Mouse (Mus musculus) embryonic facial prominence, embryonic 14.5 days (tissue): ENCODE data around the gene Vdr. TPM values are rescaled to one million over a fixed set of nuclear protein-coding genes. Genes with fewer than 3 reads are reported as not detected.
"Not testable (repeated sequence)": the region's sequence is repeated elsewhere in the genome, so short reads cannot be mapped to it uniquely, and the experiment has no call there.

Experiments used
- ATAC-seq: fragments of 200-750 bp; cut with Nextera tagmentation; 2 replicates; pipeline ENCODE4 v1.8.0; 2017; ENCODE audit warnings: low read depth, moderate number of reproducible peaks, moderate TSS enrichment
- DNase-seq: peaks from one replicate; pipeline ENCODE4 v3.0.0-alpha.2; 2015; ENCODE audit warnings: low spot score
- H3K27ac ChIP-seq: fragments of 300-500 bp; sonication (generic); replicated peaks from 2 replicates; pipeline ENCODE4 v1.5.1; 2014; ENCODE audit warnings: low read depth, mild to moderate bottlenecking, low read length, moderate library complexity
- H3K27me3 ChIP-seq: fragments of 300-500 bp; sonication (generic); replicated peaks from 2 replicates; pipeline ENCODE4 v1.6.1; 2014; ENCODE audit warnings: low read length; ENCODE audit not compliant: control insufficient read depth, insufficient read depth
- H3K36me3 ChIP-seq: fragments of 300-500 bp; sonication (generic); 2 replicates; pipeline ENCODE4 v1.6.1; 2014; ENCODE audit warnings: low read length, mixed read lengths; ENCODE audit not compliant: control insufficient read depth, insufficient read depth
- H3K4me1 ChIP-seq: fragments of 300-500 bp; sonication (generic); 2 replicates; pipeline ENCODE4 v1.6.1; 2014; ENCODE audit warnings: antibody characterized with exemption, low read length; ENCODE audit not compliant: control insufficient read depth, insufficient read depth
- H3K4me2 ChIP-seq: fragments of 300-500 bp; sonication (generic); 2 replicates; pipeline ENCODE4 v1.6.1; 2014; ENCODE audit warnings: low read depth, mild to moderate bottlenecking, low read length, moderate library complexity, mixed read lengths
- H3K4me3 ChIP-seq: fragments of 300-500 bp; sonication (generic); 2 replicates; pipeline ENCODE4 v1.5.1; 2014; ENCODE audit warnings: low read depth, mild to moderate bottlenecking, low read length
- H3K9ac ChIP-seq: fragments of 300-500 bp; sonication (generic); 2 replicates; pipeline ENCODE4 v1.6.1; 2014; ENCODE audit warnings: low read depth, mild to moderate bottlenecking, low read length, moderate library complexity, mixed read lengths
- H3K9me3 ChIP-seq: fragments of 300-500 bp; sonication (generic); 2 replicates; pipeline ENCODE4 v1.6.1; 2016; ENCODE audit warnings: low read length; ENCODE audit not compliant: control insufficient read depth
- WGBS: fragments of 180-500 bp; shearing (Covaris S2); extraction: QIAGEN DNeasy Blood & Tissue Kit; methylation state at CpG from one replicate; pipeline ENCODE4 v1.1.7; 2014; 5-methylcytosine and 5-hydroxymethylcytosine counted together
- polyA plus RNA-seq: library from polyadenylated mRNA; unstranded; fragments of >200 nt; fragmentation: Nextera tagmentation; extraction: Ambion mirVana; gene quantifications from 2 replicates; pipeline ENCODE4 v1.2.1, GENCODE M21; 2014

Gene Vdr
- polyA plus RNA-seq, 1 experiment from 2014 or later, result 3.6 TPM

DNA sequence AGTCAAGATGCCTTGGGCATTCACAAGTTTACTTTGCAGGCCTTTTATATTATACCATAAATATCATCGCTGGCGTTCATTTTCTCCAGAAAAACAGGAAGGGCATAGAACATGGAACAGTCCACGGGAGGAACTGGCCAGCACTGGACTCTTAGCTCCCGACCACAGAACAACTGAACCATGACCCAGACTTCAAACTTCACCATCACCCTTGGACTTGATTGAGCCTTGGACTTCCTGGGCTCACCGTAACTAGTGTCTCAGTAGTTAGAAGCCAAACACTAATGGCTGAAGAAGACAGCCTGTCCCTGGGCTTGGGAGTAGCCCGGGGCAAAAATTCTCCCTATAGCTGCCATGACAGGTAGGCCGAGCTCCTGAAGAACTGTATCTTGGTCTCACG, 29.0 kb downstream of the Vdr start:
- Histone ChIP-seq H3K9ac (no peak overlapping the region), H3K4me3 (no peak overlapping the region), H3K9me3 (no peaks in the 10 kb centered on the region), H3K4me2 (no peak overlapping the region), H3K36me3 (no peaks in the 10 kb centered on the region), H3K27me3 (no peaks in the 10 kb centered on the region), H3K4me1 (no peaks in the 10 kb centered on the region), H3K27ac (no peak overlapping the region)
- ATAC-seq (no peak), DNase-seq (no peak)
- 88% methylated on average over 8 of the region's 8 CpGs for WGBS

DNA sequence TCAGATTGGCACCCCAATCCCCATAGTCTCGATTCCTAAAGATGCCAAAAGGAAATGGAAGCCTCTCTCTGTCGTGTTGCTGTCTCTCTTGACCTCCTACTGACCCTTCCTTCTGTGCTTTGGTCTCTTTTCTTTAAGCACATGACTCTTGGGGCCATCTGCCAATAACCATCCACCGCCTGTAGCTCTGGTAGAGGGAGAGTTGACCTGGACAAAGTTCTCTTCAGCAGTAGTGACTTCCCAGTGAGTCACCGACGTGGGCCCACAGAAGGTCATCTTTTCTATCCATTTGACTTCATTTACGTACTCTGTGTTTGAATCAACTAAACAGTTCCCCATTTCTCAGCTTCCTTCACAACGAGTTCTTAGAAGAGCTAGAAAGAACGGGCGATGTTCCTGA, 30.0 kb downstream of the Vdr start:
- ATAC-seq (no peak), DNase-seq (no peak)
- no peak overlapping the region for H3K9ac ChIP-seq
- no peaks in the 10 kb centered on the region for H3K9me3 ChIP-seq
- no peak overlapping the region for H3K4me3 ChIP-seq
- WGBS, result 82% methylated on average over 9 of the region's 9 CpGs
- H3K27ac ChIP-seq, result no peak overlapping the region
- no peak overlapping the region for H3K4me2 ChIP-seq
- H3K4me1 ChIP-seq, result no peaks in the 10 kb centered on the region
- no peaks in the 10 kb centered on the region for H3K36me3 ChIP-seq
- no peaks in the 10 kb centered on the region for H3K27me3 ChIP-seq

DNA sequence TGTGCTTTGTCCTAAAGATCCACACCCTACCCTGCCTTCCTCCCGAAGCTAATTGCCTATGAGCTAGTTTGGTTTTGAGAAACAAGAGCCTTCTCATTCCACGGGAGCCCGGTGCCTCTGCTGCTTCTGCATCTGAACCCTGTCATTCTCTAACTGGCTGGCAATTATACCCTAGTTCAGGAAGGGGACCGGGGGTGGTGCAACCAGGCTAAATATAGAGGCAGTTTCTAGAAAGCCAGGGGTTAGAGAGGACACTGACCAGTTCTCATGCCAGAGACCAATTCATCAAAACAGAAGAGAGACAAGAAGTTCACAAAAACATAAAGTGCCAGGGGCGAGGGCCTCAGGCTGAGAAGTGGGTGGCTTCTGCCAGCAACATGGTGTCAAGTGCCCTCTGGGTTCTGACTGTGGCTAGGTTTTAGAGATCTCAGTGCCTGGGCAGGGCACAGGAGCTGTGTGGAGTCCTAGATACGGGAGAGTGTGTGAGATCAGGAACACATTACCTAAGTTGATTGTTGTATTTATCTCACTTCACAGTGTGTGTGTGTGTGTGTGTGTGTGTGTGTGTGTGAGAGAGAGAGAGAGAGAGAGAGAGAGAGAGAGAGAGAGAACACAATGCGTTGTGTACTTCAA, 31.6 kb downstream of the Vdr start:
- H3K9me3 ChIP-seq, result no peaks in the 10 kb centered on the region

DNA sequence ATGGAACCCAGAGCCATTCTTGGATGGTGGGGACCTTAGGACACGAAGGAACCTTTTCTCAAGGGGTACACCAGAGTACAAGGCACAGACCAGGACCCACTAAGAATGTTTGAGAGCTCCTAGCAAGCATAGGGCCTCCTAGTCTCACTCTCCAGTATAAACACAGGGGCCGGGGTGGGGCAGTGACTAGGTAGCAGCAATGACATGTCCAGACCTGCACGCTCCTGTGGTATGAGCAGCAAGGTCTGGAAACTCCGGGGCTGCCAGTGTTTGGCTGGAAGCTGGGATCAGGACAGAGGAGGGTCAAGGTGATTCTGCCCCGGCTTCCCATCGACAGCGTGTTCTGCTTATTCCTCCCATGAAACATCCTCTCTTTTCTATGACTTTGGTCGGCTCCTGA, 34.6 kb downstream of the Vdr start:
- H3K9me3 ChIP-seq, result no peaks in the 10 kb centered on the region
- H3K4me3 ChIP-seq, result no peak overlapping the region
- H3K9ac ChIP-seq, result no peak overlapping the region
- no peaks in the 10 kb centered on the region for H3K4me1 ChIP-seq
- H3K27ac ChIP-seq, result no peak overlapping the region
- H3K36me3 ChIP-seq, result no peaks in the 10 kb centered on the region
- DNase-seq, result no peak
- no peak overlapping the region for H3K4me2 ChIP-seq
- H3K27me3 ChIP-seq, result no peaks in the 10 kb centered on the region
- WGBS, result 89% methylated on average over 8 of the region's 8 CpGs
- no peak for ATAC-seq

More for the DNA sequence above, 31.6 kb downstream of the Vdr start:
- DNase-seq (peak; percentile 54), ATAC-seq (peak; percentile 47; the same call in 1 of the 2 replicates)
- H3K4me1 ChIP-seq, result no peaks in the 10 kb centered on the region
- no peak overlapping the region for H3K4me3 ChIP-seq
- no peak overlapping the region for H3K9ac ChIP-seq
- no peaks in the 10 kb centered on the region for H3K27me3 ChIP-seq
- 44% methylated on average over 7 of the region's 7 CpGs for WGBS
- no peak overlapping the region for H3K4me2 ChIP-seq
- no peaks in the 10 kb centered on the region for H3K36me3 ChIP-seq
- no peak overlapping the region for H3K27ac ChIP-seq

DNA sequence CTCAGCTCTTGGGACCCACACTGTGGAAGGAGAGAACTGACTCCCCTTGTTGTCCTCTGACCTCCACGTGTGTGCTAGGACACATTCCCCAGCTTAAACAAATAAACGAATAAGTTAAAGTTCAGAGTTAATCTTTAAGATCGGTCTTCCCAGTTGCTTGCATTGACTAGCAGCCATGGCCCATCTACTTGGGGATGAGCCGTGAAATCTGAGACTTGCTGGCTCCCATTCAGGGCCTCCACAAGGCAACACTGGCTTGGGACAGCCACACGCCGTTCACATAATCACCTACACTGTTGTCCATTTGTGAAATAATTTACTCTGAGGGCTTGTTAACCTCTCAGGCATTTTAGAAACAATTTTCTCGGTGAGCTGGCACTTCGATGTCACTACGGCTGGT, 36.7 kb downstream of the Vdr start:
- H3K9me3 ChIP-seq, result no peaks in the 10 kb centered on the region
- no peaks in the 10 kb centered on the region for H3K4me1 ChIP-seq
- H3K4me2 ChIP-seq, result no peak overlapping the region
- H3K27ac ChIP-seq, result no peak overlapping the region
- no peaks in the 10 kb centered on the region for H3K36me3 ChIP-seq
- ATAC-seq (no peak), DNase-seq (no peak)
- WGBS, result 65% methylated on average over 9 of the region's 9 CpGs
- no peak overlapping the region for H3K4me3 ChIP-seq
- H3K9ac ChIP-seq, result no peak overlapping the region
- no peaks in the 10 kb centered on the region for H3K27me3 ChIP-seq

DNA sequence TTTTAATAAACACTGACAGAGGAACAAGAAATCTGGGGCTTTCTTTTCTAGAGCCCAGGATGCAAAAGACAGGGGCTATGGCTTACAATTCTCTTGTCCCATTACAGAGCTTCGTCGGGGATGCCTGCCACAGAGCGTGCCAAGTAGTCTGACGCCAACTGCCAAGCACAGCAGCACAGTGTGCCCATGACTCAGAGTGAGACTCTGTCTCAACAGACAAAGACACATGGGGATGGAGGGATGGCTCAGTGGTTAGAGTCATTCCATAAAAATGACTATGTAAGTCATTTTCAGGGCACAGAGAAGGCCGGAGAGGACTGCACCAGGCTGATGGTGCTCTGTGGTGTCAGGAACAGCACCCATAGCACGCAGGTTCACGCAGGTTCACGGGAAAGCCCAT, 38.3 kb downstream of the Vdr start:
- no peak overlapping the region for H3K4me3 ChIP-seq
- 92% methylated on average over 8 of the region's 8 CpGs for WGBS
- H3K4me2 ChIP-seq, result no peak overlapping the region
- H3K9me3 ChIP-seq, result no peaks in the 10 kb centered on the region
- DNase-seq, result no peak
- no peaks in the 10 kb centered on the region for H3K4me1 ChIP-seq
- no peaks in the 10 kb centered on the region for H3K36me3 ChIP-seq
- H3K27ac ChIP-seq, result no peak overlapping the region
- H3K27me3 ChIP-seq, result no peaks in the 10 kb centered on the region
- no peak overlapping the region for H3K9ac ChIP-seq
- no peak for ATAC-seq

DNA sequence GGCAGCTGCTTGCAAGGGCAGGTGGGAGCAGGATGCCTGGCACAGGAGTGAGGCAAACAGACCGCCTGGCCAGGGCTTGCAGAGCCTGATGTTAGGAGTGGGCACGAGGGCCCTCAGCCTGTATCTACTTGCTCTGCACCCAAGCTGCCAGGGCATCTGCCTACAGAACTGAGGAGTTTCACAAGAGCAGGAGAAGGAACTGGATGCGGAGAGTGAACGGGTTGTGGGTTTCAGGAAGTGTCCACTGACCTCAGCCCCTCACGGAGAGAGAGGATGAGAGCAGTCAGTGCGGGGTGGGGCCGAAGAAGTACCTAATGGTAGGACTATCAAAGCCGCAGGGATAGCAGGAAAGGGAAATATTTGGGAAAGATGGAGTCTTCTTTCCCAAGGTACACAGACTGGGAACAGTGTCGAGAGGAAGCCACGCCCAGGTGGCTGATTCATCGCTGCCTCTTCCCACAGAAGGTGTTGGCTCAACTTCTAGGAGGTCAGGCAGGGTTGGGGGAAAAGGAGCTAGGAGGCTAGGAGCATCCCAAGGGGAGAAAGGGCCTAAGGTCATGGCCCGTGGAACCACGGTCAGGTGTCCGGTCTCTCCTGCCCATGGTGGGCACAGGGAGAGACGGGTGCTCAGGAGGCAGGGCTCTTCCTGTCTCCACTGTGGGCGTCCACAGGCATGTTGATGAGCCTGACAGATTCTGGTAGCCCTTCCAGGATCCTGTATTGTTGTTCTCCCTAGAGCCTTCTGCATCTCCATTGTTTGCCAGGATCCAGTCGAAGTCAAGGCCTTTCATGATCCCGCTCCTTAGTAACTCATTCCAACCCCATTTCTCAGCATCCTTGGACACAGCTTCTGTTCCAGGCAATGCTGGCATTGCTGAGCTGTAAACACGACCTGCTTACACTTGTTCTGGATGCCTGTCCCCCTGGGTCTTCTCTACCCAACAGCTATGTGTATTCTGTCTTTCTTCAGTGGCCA, 39.1 kb downstream of the Vdr start:
- 0 out of 2 replicates have a peak, but pooled peaks cover 3% of the 10 kb centered on the region for H3K9me3 ChIP-seq
- H3K27ac ChIP-seq, result no peak overlapping the region
- no peaks in the 10 kb centered on the region for H3K4me1 ChIP-seq
- ATAC-seq (no peak), DNase-seq (no peak)
- H3K4me2 ChIP-seq, result no peak overlapping the region
- no peak overlapping the region for H3K4me3 ChIP-seq
- H3K9ac ChIP-seq, result no peak overlapping the region
- 80% methylated on average over 19 of the region's 19 CpGs for WGBS
- H3K36me3 ChIP-seq, result no peaks in the 10 kb centered on the region
- no peaks in the 10 kb centered on the region for H3K27me3 ChIP-seq

DNA sequence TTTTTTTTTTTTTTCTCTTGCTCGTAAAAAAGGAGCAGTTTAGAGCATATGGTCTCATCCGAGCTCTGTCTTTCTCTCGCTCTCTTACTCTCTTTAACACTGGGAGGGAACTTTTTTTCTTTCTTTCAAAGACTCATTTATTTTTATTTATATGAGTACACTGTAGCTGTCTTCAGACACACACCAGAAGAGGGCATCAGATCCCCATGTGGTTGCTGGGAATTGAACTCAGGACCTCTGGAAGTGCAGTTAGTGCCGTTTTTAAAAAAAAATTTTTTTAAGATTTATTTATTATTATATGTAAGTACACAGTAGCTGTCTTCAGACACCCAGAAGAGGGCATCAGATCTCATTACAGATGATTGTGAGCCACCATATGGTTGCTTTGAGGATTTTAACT, 40.3 kb downstream of the Vdr start:
- not testable (repeated sequence) for H3K27me3 ChIP-seq, DNase-seq, H3K36me3 ChIP-seq, H3K9ac ChIP-seq, ATAC-seq, H3K4me2 ChIP-seq, H3K4me1 ChIP-seq, H3K27ac ChIP-seq, H3K4me3 ChIP-seq, H3K9me3 ChIP-seq
- WGBS, result 78% methylated on average over 4 of the region's 4 CpGs
